Mouse (Mus musculus) CD8-positive naive resting alpha-beta T cell, adult 2 months (primary cell): Measurements from ENCODE around the gene Ap1m2.

Experiments
- DNase-seq, 2 experiments: peaks; one replicate each; pipeline ENCODE4 v3.0.0; 2022; ENCODE audit warnings: low read depth in 2 of 2, low spot score in 2 of 2

Gene Ap1m2

GRCm38 (mm10) chr9:21312134-21312533 is at the start of gene Ap1m2:
Ap1m2 (minus strand) TSS chr9:21312337.
- DNase-seq: no peak

- peak; percentile 61 to 72 for DNase-seq
Measured at GRCm38 (mm10) chr9:21356981-21357718, 45.0 kb upstream of the Ap1m2 start.

- no peak for DNase-seq
Measured at GRCm38 (mm10) chr9:21354796-21355195, 42.7 kb upstream of the Ap1m2 start.

GRCm38 (mm10) chr9:21353373-21353686 is 41.2 kb upstream of the Ap1m2 start:
- DNase-seq: no peak

- DNase-seq: no peak
Measured at GRCm38 (mm10) chr9:21352463-21353372, 40.6 kb upstream of the Ap1m2 start.

GRCm38 (mm10) chr9:21351702-21352377 is 39.7 kb upstream of the Ap1m2 start:
- no peak for DNase-seq

GRCm38 (mm10) chr9:21351178-21351577 is 39.0 kb upstream of the Ap1m2 start:
- DNase-seq: no peak

- DNase-seq: no peak
Measured at GRCm38 (mm10) chr9:21348152-21348551, 36.0 kb upstream of the Ap1m2 start.

- DNase-seq: no peak
Measured at GRCm38 (mm10) chr9:21346627-21347365, 34.7 kb upstream of the Ap1m2 start.

GRCm38 (mm10) chr9:21340411-21340810 is 28.3 kb upstream of the Ap1m2 start:
- DNase-seq: no peak

- DNase-seq: no peak
Measured at GRCm38 (mm10) chr9:21337652-21338051, 25.5 kb upstream of the Ap1m2 start.

- DNase-seq: no peak
Measured at GRCm38 (mm10) chr9:21336491-21336890, 24.4 kb upstream of the Ap1m2 start.

- no peak for DNase-seq
Measured at GRCm38 (mm10) chr9:21335391-21335790, 23.3 kb upstream of the Ap1m2 start.

- DNase-seq: no peak
Measured at GRCm38 (mm10) chr9:21334747-21335146, 22.6 kb upstream of the Ap1m2 start.

GRCm38 (mm10) chr9:21333523-21333922 is 21.4 kb upstream of the Ap1m2 start:
- no peak for DNase-seq

- no peak for DNase-seq
Measured at GRCm38 (mm10) chr9:21332161-21333061, 20.3 kb upstream of the Ap1m2 start.

- DNase-seq: no peak
Measured at GRCm38 (mm10) chr9:21331365-21332140, 19.4 kb upstream of the Ap1m2 start.

GRCm38 (mm10) chr9:21329699-21330289 is 17.7 kb upstream of the Ap1m2 start:
- DNase-seq: no peak

- DNase-seq: no peak
Measured at GRCm38 (mm10) chr9:21329041-21329440, 16.9 kb upstream of the Ap1m2 start.
